Mouse (Mus musculus): Measurements from ENCODE around the gene 3110082I17Rik. TPM values are rescaled to one million over a fixed set of nuclear protein-coding genes. Genes with fewer than 3 reads are reported as not detected.

3110082I17Rik gene
- total and polyA plus RNA-seq, 2 experiments from 2014 or later: 4.3 to 14.9 TPM

- no peak for TF ChIP-seq CTCF (IDR thresholded peaks at IDR 0.05)
- no peak overlapping the region for H3K4me2 ChIP-seq (ENCODE audit: low read depth, low read length, poor library complexity, severe bottlenecking)
- 0 out of 2 replicates have a peak overlapping the region, but pooled peaks have one; percentile 8 for H3K9ac ChIP-seq (replicated peaks; ENCODE audit: low read length, poor library complexity, severe bottlenecking)
- no peaks in the 10 kb centered on the region for H3K4me1 ChIP-seq (ENCODE audit: insufficient read depth, low read length)
- H3K9me3 ChIP-seq (ENCODE audit: low read length): no peaks in the 10 kb centered on the region
- no peak for DNase-seq (ENCODE audit: low spot score)
- ATAC-seq (ENCODE audit: low FRiP score): no peak
- H3K27me3 ChIP-seq (ENCODE audit: insufficient read depth, low read length): no peaks in the 10 kb centered on the region
- WGBS: 97% methylated on average over 2 of the region's 2 CpGs
- no peak overlapping the region for H3K27ac ChIP-seq (ENCODE audit: low read depth, low read length)
- H3K36me3 ChIP-seq (ENCODE audit: insufficient read depth, low read length): no peaks in the 10 kb centered on the region
- H3K4me3 ChIP-seq (ENCODE audit: low read depth, low read length): no peak overlapping the region
These were observed 58.2 kb downstream of the 3110082I17Rik start for GRCm38 (mm10) chr5:139402106-139402505.

- Histone ChIP-seq H3K9me3 (ENCODE audit: low read length) (no peaks in the 10 kb centered on the region), H3K27ac (ENCODE audit: low read depth, low read length) (no peak overlapping the region), H3K27me3 (ENCODE audit: insufficient read depth, low read length) (no peaks in the 10 kb centered on the region), H3K36me3 (ENCODE audit: insufficient read depth, low read length) (no peaks in the 10 kb centered on the region), H3K9ac (replicated peaks; ENCODE audit: low read length, poor library complexity, severe bottlenecking) (no peak overlapping the region), H3K4me3 (ENCODE audit: low read depth, low read length) (no peak overlapping the region), H3K4me2 (ENCODE audit: low read depth, low read length, poor library complexity, severe bottlenecking) (no peak overlapping the region), H3K4me1 (ENCODE audit: insufficient read depth, low read length) (no peaks in the 10 kb centered on the region)
- ATAC-seq (ENCODE audit: low FRiP score) (no peak), DNase-seq (ENCODE audit: low spot score) (no peak)
- TF ChIP-seq CTCF (IDR thresholded peaks at IDR 0.05): no peak
- WGBS: 86% methylated on average over 14 of the region's 14 CpGs
These were observed 60.3 kb downstream of the 3110082I17Rik start for GRCm38 (mm10) chr5:139399991-139400390.

- WGBS: 82% methylated on average over 5 of the region's 5 CpGs
- Histone ChIP-seq H3K27me3 (ENCODE audit: insufficient read depth, low read length) (no peaks in the 10 kb centered on the region), H3K27ac (ENCODE audit: low read depth, low read length) (no peak overlapping the region), H3K36me3 (ENCODE audit: insufficient read depth, low read length) (no peaks in the 10 kb centered on the region), H3K9me3 (ENCODE audit: low read length) (no peaks in the 10 kb centered on the region), H3K4me1 (ENCODE audit: insufficient read depth, low read length) (no peaks in the 10 kb centered on the region), H3K9ac (replicated peaks; ENCODE audit: low read length, poor library complexity, severe bottlenecking) (no peak overlapping the region), H3K4me3 (ENCODE audit: low read depth, low read length) (no peak overlapping the region), H3K4me2 (ENCODE audit: low read depth, low read length, poor library complexity, severe bottlenecking) (no peak overlapping the region)
- no peak for DNase-seq (ENCODE audit: low spot score)
- no peak for TF ChIP-seq CTCF (IDR thresholded peaks at IDR 0.05)
- ATAC-seq (ENCODE audit: low FRiP score): no peak
These were observed 61.5 kb downstream of the 3110082I17Rik start for GRCm38 (mm10) chr5:139398786-139399185.

- peak; percentile 92 for TF ChIP-seq CTCF (IDR thresholded peaks at IDR 0.05)
- H3K27ac ChIP-seq (ENCODE audit: low read depth, low read length): no peak overlapping the region
These were observed 62.2 kb downstream of the 3110082I17Rik start for GRCm38 (mm10) chr5:139397959-139398753.

GRCm38 (mm10) chr5:139397359-139397916 lies 62.9 kb downstream of the 3110082I17Rik start:
- no peak for DNase-seq (ENCODE audit: low spot score)
- TF ChIP-seq CTCF (IDR thresholded peaks at IDR 0.05): no peak
- peaks cover 3% of the 10 kb centered on the region; the same call in 1 of the 2 replicates for H3K36me3 ChIP-seq (ENCODE audit: insufficient read depth, low read length)
- H3K27ac ChIP-seq (ENCODE audit: low read depth, low read length): no peak overlapping the region
- H3K4me1 ChIP-seq (ENCODE audit: insufficient read depth, low read length): no peaks in the 10 kb centered on the region
- H3K27me3 ChIP-seq (ENCODE audit: insufficient read depth, low read length): no peaks in the 10 kb centered on the region
- no peak overlapping the region for H3K9ac ChIP-seq (replicated peaks; ENCODE audit: low read length, poor library complexity, severe bottlenecking)
- no peak overlapping the region for H3K4me2 ChIP-seq (ENCODE audit: low read depth, low read length, poor library complexity, severe bottlenecking)
- H3K4me3 ChIP-seq (ENCODE audit: low read depth, low read length): no peak overlapping the region
- ATAC-seq (ENCODE audit: low FRiP score): no peak
- 95% methylated on average over 4 of the region's 4 CpGs for WGBS
- H3K9me3 ChIP-seq (ENCODE audit: low read length): no peaks in the 10 kb centered on the region

More at GRCm38 (mm10) chr5:139397959-139398753, 62.2 kb downstream of the 3110082I17Rik start:
- DNase-seq (ENCODE audit: low spot score) (peak; percentile 92), ATAC-seq (ENCODE audit: low FRiP score) (peak; percentile 66; the same call in 1 of the 2 replicates)
- H3K36me3 ChIP-seq (ENCODE audit: insufficient read depth, low read length): no peaks in the 10 kb centered on the region
- 37% methylated on average over 5 of the region's 5 CpGs for WGBS
- H3K9ac ChIP-seq (replicated peaks; ENCODE audit: low read length, poor library complexity, severe bottlenecking): no peak overlapping the region
- no peak overlapping the region for H3K4me3 ChIP-seq (ENCODE audit: low read depth, low read length)
- H3K9me3 ChIP-seq (ENCODE audit: low read length): no peaks in the 10 kb centered on the region
- H3K4me2 ChIP-seq (ENCODE audit: low read depth, low read length, poor library complexity, severe bottlenecking): no peak overlapping the region
- H3K4me1 ChIP-seq (ENCODE audit: insufficient read depth, low read length): no peaks in the 10 kb centered on the region
- H3K27me3 ChIP-seq (ENCODE audit: insufficient read depth, low read length): no peaks in the 10 kb centered on the region

GRCm38 (mm10) chr5:139395528-139395927 lies 64.8 kb downstream of the 3110082I17Rik start:
- TF ChIP-seq CTCF (IDR thresholded peaks at IDR 0.05): no peak
- H3K27me3 ChIP-seq (ENCODE audit: insufficient read depth, low read length): no peaks in the 10 kb centered on the region
- H3K9me3 ChIP-seq (ENCODE audit: low read length): no peaks in the 10 kb centered on the region
- H3K4me1 ChIP-seq (ENCODE audit: insufficient read depth, low read length): no peaks in the 10 kb centered on the region; the same call in 1 of the 2 replicates
- no peak for ATAC-seq (ENCODE audit: low FRiP score)
- H3K4me3 ChIP-seq (ENCODE audit: low read depth, low read length): no peak overlapping the region
- H3K4me2 ChIP-seq (ENCODE audit: low read depth, low read length, poor library complexity, severe bottlenecking): no peak overlapping the region
- no peak overlapping the region for H3K27ac ChIP-seq (ENCODE audit: low read depth, low read length)
- no peak for DNase-seq (ENCODE audit: low spot score)
- peaks cover 3% of the 10 kb centered on the region; the same call in 1 of the 2 replicates for H3K36me3 ChIP-seq (ENCODE audit: insufficient read depth, low read length)
- WGBS: 92% methylated on average over 4 of the region's 4 CpGs
- no peak overlapping the region for H3K9ac ChIP-seq (replicated peaks; ENCODE audit: low read length, poor library complexity, severe bottlenecking)
